Mouse (Mus musculus) cerebellum, postnatal 10 days (tissue): ENCODE measurements around the gene Gm17490.
"Not testable (repeated sequence)": the region's sequence is repeated elsewhere in the genome, so short reads cannot be mapped to it uniquely, and the experiment has no call there.

Source experiments
- DNase-seq, 2 experiments: peaks; one replicate each; pipeline ENCODE4 v3.0.0; 2021; ENCODE audit warnings: mixed read lengths in 2 of 2

The Gm17490 gene

DNA sequence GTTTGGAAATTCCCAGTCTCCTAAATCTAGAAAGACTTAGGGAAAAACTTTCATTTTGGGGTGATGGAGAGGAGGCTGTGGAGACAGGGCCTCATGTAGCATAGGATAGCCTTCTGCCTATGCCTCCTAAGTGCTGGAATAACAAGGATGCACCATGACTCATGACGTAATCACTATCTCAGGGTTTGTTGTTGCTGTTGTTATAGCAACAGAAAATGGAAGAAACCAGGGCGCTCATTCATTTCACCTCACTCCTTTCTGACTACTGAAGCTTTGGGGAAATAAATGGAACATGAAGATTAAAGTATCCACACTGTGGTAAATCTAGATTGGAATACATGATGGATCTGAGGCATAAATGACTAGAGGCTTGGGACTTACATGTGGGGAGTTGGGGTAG is 2.3 kb downstream of the Gm17490 start:
- no peak for DNase-seq

DNA sequence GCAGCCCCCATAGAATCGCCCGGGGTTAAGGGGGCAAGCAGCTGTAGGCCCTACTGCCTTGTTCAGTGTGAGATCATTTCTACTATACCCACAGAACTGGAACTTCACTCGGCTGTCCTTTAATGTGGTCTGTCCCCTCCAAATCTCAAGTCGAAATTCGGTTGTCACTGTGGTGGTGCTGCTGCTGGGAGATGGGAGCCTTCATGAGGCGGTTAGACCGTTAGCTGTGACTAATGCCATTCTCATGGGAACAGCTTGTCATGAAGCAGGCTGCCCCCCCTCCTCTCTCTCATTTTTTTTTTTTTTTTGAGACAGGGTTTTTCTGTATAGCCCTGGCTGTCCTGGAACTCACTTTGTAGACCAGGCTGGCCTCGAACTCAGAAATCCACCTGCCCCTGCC is 2.9 kb downstream of the Gm17490 start:
- no peak for DNase-seq

- no peak for DNase-seq
Observed at GRCm38 (mm10) chr2:11619598-11619997, 6.5 kb downstream of the Gm17490 start.

DNA sequence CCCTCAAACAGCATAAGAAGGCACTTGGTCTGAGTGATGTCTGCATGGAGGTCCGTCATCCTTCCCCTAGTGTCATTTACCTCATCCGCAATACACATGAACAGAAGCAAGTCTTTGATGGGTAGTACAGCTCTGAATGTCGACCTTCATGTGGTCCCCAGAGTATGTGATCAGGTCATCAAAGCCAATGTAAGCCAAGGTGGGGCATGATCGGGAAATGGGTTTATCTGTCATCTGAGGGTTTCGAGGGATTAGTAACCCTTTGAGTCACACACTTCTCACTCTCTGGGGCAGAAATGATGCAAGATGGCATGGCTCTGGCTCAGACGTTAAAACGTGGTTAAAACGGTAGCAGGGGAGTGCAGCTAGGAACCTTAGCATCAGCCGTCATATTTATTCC is 9.2 kb downstream of the Gm17490 start:
- no peak for DNase-seq

DNA sequence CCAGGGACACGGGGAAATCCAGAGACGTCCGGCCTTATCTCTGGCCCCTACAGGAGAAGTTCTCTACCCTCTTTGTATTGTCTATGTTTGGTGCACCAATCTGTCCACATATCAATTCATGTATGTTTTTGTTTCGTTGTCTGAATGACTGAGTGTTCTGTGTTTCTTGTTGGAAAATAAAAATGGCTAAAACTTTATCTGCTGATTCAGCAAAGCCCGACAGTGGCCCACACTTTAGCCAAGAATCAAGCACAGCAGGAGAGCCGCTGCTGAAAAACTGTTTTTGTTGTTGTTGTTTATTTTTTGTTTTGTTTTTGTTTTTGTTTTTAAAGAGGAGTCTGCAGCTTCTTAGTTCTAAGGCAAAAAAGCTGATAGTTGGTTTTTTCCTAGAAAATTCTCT is 13.1 kb downstream of the Gm17490 start:
- not testable (repeated sequence) for DNase-seq

GRCm38 (mm10) chr2:11606718-11607117 is 19.3 kb downstream of the Gm17490 start:
- DNase-seq = not testable (repeated sequence)

DNA sequence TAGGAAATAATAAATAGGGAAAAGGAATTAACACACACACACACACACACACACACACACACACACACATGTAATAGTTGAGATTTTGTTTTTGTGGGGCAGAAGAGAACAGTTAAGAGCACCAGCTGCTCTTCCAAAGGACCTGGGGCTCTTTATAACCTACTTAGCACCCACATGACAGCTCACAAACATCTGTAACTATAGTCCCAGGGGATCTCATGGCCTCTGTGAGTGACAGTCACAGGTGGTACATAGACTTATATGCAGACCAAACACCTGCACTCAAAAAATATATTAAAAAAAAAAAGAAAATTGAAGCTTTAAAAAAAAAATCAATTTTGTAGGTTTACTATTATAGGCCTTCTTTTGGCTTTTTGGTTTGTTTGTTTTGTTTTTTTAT is 21.2 kb downstream of the Gm17490 start:
- DNase-seq = no peak

DNA sequence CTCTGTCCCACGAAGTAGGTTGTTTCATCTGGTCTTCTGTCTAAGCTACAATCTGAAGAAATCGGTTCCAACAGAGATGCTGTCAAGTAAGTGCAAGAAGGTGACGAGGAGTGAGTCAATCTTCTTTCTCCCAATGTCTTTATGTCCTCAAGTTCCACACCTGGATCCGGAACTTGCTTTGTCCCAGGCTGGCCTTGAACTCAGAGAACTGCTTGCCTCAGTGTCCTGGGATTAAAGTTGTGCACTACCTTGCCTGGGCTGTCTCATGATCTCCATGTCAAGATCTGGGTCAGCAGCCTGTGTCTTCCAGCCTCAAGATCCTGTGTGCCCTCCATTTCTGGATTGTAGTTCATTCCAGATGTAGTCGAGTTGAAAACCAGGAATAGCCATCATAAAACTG is 22.0 kb downstream of the Gm17490 start, which contains the start of gene Rbm17:
Gene Rbm17 (minus strand): TSS at position 101 of the 400 bp plus-strand sequence.
- no peak for DNase-seq

GRCm38 (mm10) chr2:11602506-11603489 is 23.3 kb downstream of the Gm17490 start:
- DNase-seq = peak; percentile 97 to 98

DNA sequence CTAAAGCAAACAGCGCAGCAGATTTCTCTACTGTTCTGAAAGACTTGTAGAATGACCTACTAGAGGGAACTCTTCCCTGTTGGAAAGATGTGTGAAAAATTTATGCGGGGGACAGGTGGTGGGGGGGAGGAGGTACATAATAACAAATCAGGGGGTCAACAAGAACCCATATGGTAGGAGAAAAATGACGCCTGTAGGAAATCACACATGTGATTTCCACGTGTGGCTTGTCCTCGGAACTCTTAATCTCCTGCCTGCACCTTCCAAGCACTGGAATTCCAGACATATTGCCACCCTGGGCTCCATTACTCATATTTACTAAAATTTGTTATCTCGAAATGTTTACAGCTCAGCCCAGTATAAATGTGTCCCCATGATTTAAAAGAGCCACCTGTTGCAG is 24.3 kb downstream of the Gm17490 start:
- no peak for DNase-seq

- DNase-seq = no peak
Observed at GRCm38 (mm10) chr2:11597906-11598305, 28.2 kb downstream of the Gm17490 start.

- DNase-seq = no peak
Observed at GRCm38 (mm10) chr2:11596690-11597089, 29.4 kb downstream of the Gm17490 start.

DNA sequence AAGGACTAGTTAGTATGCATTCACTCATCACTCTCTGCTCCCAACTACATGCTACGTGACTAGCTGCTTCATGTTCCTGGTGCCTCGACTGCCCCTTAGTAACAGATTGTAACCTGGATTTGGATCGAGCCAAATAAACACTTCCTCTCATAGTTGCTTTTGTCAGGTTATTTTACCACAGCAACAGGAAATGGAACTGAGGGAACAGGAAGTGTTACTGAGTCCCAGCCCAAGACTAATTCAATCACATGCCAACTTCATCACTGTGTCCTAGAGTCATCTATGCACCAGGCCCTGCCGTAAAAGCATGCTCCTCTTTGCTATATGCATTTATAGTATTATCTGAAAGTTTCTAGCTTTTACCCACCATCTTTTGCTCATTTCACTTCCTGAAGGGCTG is 38.1 kb downstream of the Gm17490 start:
- DNase-seq = no peak

DNA sequence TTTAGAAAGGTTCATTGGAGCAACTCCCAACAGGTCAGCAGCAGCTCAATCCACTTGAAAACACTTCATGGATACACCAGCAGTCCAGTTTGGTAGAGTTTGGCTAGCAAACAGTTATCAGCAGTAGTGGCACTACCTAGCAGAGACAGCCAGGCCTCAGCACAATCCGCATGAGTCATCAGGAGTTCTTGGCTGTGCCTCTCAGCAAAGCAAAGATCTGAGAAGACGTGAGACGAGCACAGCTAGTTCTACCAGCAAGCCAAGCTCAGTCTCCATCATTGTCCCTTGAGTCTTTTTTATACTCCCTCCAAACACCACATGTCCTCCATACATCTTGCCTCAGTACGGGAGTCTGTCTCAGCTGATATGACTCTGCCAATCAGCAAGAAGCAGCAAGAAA is 46.7 kb downstream of the Gm17490 start:
- no peak for DNase-seq

GRCm38 (mm10) chr2:11578187-11578586 is 47.9 kb downstream of the Gm17490 start:
- DNase-seq = no peak
